Mouse (Mus musculus): Measurements from ENCODE around the gene Spats1.

DNA sequence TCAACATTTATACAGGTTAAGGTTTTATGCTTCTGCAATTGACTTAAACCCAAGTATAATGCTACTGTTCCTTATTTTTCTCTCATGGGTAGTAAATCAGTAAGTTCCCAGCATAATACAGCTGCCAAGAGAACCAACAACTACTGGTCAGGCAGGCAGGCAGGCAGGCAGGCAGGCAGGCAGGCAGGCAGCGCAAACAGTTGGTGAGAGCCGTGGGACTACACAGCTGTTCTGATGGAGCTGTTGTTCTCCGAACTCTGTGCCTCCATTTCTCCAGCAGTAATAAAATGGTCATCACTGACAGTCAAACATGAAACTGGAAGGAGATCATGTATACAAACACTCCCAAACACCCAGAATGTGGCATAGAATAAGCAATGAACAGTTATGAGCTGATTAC lies 81.5 kb downstream of the Spats1 start:
- TF ChIP-seq POLR2A (IDR thresholded peaks at IDR 0.05; ENCODE audit: low read depth, low read length) = no peak
- no peak for TF ChIP-seq CTCF (IDR thresholded peaks at IDR 0.05; ENCODE audit: extremely low read depth, insufficient read depth, insufficient read length, insufficient replicate concordance)
